Mouse (Mus musculus) midbrain, embryonic 12.5 days (tissue): ENCODE measurements around the gene Vdac1. TPM values are rescaled to one million over a fixed set of nuclear protein-coding genes. Genes with fewer than 3 reads are reported as not detected.

ENCODE experiments used
- ATAC-seq: fragments of 200-750 bp; cut with Nextera tagmentation; 2 replicates; pipeline ENCODE4 v1.8.0; 2017; ENCODE audit warnings: low read depth, moderate TSS enrichment, moderate library complexity; ENCODE audit not compliant: low FRiP score
- H3K27ac ChIP-seq: fragments of 300-500 bp; sonication (generic); replicated peaks from 2 replicates; pipeline ENCODE4 v1.5.1; 2016; ENCODE audit warnings: mild to moderate bottlenecking
- H3K27me3 ChIP-seq: fragments of 300-500 bp; sonication (generic); 2 replicates; pipeline ENCODE4 v1.6.1; 2016; ENCODE audit warnings: mild to moderate bottlenecking
- H3K36me3 ChIP-seq: fragments of 300-500 bp; sonication (generic); 2 replicates; pipeline ENCODE4 v1.6.1; 2016
- H3K4me1 ChIP-seq: fragments of 300-500 bp; sonication (generic); 2 replicates; pipeline ENCODE4 v1.6.1; 2016
- H3K4me2 ChIP-seq: fragments of 300-500 bp; sonication (generic); replicated peaks from 2 replicates; pipeline ENCODE4 v1.6.1; 2016; ENCODE audit warnings: mild to moderate bottlenecking, moderate library complexity
- H3K4me3 ChIP-seq: fragments of 300-500 bp; sonication (generic); 2 replicates; pipeline ENCODE4 v1.5.1; 2016; ENCODE audit warnings: mild to moderate bottlenecking
- H3K9ac ChIP-seq: fragments of 300-500 bp; sonication (generic); replicated peaks from 2 replicates; pipeline ENCODE4 v1.6.1; 2016; ENCODE audit warnings: mild to moderate bottlenecking, moderate library complexity
- H3K9me3 ChIP-seq: fragments of 300-500 bp; sonication (generic); 2 replicates; pipeline ENCODE4 v1.6.1; 2016; ENCODE audit warnings: mild to moderate bottlenecking
- WGBS: fragments of 180-500 bp; shearing (Covaris S2); methylation state at CpG from one replicate; pipeline ENCODE4 v1.1.7; 2016; 5-methylcytosine and 5-hydroxymethylcytosine counted together
- polyA plus RNA-seq: library from polyadenylated mRNA; unstranded; fragments of >200 nt; fragmentation: Nextera tagmentation; extraction: Ambion mirVana; gene quantifications from 2 replicates; pipeline ENCODE4 v1.2.1, GENCODE M21; 2016

The Vdac1 gene
- 211 and 216 TPM in 2 replicates for polyA plus RNA-seq

DNA sequence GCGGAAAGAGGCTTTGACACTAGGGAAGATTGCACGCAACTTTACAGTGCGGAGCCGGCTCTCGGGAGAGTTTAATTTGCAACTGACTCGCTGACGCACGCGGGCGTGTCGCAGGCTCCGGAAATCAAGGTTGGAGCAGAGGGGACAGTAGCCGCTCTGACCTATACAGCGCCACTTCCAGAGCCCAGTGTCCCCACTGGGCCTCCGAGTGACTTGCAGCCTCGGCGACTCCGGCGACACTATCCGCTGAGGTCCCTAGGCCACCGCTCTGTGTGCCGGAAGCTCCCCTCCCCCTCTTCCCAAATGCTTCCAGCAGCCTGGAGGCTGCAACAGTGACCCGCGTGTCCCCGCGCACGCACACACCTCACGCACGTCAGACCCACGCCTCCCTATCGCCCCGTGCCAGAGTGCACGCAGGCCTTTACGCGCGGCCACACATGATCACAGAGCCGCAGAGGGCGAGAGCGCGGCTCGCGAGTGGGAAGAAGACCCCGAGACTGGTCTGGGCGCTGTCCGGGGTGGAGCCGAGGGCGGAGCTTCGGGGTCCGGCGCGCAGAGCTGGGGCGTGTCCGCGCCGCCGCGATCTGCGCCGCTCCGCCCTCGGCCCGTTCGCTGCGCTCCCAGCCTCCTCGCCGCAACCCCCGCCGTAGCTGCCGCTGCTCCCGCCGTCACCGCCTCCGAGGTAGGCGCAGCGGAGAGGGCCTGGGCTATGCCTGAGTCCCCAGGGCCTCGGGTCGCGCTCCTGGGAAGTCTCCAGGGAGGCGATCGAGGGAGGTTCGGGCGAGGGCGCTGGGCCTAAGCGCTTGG lies at the start of gene Vdac1:
Vdac1 (plus strand) TSS at position 390 of the 807 bp plus-strand sequence.
- WGBS, result under 1% methylated on average over 83 of the region's 84 CpGs
- Histone ChIP-seq H3K9ac (peak within 1 kb of the TSS; percentile 93), H3K4me1 (peaks cover 36% of the 10 kb centered on the region), H3K27me3 (peaks cover 3% of the 10 kb centered on the region; the same call in 1 of the 2 replicates), H3K4me2 (peak within 1 kb of the TSS; percentile 94), H3K9me3 (no peaks in the 10 kb centered on the region), H3K36me3 (no peaks in the 10 kb centered on the region), H3K27ac (peak within 1 kb of the TSS; percentile 89), H3K4me3 (peak within 1 kb of the TSS; percentile 88)
- ATAC-seq, result peak; percentile 94

DNA sequence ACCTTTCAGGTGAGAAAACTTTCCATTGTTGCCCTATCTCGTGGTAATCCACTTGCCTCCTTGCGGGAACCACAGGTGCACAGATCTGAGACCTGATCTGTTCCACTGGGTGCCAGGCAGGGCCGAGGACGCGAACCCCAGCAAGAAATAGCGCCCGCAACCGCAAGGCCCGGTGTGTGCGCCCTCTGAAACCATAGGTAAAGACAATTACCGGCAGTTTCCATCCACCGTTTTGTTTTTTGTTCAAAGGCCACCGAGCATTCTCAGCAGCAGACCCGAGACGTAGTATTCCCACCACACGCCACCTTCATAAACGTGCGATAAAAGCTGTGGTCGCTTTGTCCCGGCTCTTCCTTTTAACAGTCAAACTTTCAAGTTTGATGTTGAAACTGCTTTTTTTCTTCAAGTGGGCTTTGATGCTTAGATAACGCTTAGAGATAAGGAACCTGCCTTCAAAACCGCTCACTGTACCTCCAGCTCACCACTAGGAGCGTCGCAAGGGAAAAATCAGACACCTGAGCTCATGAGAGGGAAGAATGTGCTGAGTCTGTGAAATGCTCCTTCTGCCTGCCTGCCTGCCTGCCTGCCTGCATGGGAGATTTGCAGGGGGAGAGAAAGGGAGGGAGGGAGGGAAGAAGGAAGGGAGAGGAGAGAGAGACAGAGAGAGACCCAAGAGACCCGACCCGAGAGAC lies 46.4 kb upstream of the Vdac1 start:
- no peak for ATAC-seq
- H3K27ac ChIP-seq, result no peak overlapping the region
- H3K9ac ChIP-seq, result no peak overlapping the region
- H3K36me3 ChIP-seq, result no peaks in the 10 kb centered on the region
- no peaks in the 10 kb centered on the region for H3K9me3 ChIP-seq
- peaks cover 12% of the 10 kb centered on the region for H3K27me3 ChIP-seq
- H3K4me3 ChIP-seq, result no peak overlapping the region
- H3K4me2 ChIP-seq, result no peak overlapping the region
- 22% methylated on average over 26 of the region's 26 CpGs for WGBS
- no peaks in the 10 kb centered on the region for H3K4me1 ChIP-seq

DNA sequence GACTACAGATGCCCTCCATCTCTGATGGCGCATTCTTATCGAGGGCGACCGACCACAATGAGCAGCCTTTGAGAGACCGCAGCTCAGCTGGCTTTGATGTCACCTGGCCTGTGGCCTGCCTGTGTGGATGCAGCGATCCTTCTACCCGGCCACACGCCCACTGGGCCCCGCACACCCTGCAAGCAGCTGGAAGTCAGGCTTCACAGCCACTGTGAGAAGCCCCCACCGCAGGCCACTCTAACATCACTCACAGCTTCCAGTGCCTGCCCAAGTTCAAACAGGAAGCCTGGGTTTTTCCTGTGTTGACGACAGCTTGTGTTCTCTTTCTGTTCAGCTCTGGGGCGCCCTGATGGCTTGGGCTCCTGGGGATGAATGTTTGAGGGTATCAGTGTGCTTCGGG lies 42.2 kb upstream of the Vdac1 start:
- no peak for ATAC-seq
- WGBS, result 71% methylated on average over 13 of the region's 13 CpGs
- no peak overlapping the region for H3K27ac ChIP-seq
- H3K9ac ChIP-seq, result no peak overlapping the region
- no peaks in the 10 kb centered on the region for H3K36me3 ChIP-seq
- H3K9me3 ChIP-seq, result no peaks in the 10 kb centered on the region
- H3K27me3 ChIP-seq, result peaks cover 12% of the 10 kb centered on the region
- no peaks in the 10 kb centered on the region for H3K4me1 ChIP-seq
- no peak overlapping the region for H3K4me3 ChIP-seq
- no peak overlapping the region for H3K4me2 ChIP-seq

DNA sequence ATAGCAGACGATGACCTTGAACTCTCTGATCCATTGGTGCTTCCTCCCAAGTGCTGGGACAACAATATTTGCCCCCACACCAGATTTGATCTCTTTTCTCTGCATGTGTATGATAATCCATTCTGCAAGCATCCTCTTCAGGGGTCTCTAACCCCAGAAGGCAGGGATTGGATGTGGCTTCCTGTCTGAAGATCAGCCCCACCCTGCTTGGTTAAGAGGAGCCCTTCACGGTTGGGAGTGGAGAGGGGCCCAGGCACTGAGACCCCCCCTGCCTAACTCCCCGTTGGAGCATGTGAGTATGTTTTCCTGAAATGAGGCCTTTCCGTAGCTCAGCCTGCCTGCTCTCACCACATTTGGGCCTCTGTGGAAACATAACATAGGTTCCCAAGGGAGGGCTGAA lies 41.0 kb upstream of the Vdac1 start:
- no peaks in the 10 kb centered on the region for H3K36me3 ChIP-seq
- WGBS, result 76% methylated on average over 4 of the region's 4 CpGs
- no peak overlapping the region for H3K4me3 ChIP-seq
- no peak overlapping the region for H3K27ac ChIP-seq
- H3K9me3 ChIP-seq, result no peaks in the 10 kb centered on the region
- no peak overlapping the region for H3K9ac ChIP-seq
- H3K27me3 ChIP-seq, result peaks cover 3% of the 10 kb centered on the region
- H3K4me1 ChIP-seq, result no peaks in the 10 kb centered on the region
- ATAC-seq, result no peak
- no peak overlapping the region for H3K4me2 ChIP-seq

DNA sequence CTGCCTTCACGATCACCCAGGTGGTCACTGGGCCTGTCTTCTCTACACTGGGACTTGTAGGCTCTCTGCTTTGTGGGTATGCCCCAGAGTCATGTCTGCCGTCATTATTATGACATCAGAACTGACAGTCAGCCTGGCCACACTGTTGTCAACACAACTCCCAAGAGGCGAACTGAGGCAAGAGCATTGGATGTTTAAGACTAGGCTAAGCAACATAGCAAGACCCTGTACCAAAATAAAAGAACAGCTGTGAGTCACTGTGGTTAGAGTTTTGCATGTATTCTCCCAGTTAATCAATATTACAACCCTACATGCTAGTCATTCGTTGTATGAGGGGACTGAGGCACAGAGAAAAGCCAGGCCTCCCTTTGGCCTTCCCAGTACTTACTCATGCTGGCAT lies 40.1 kb upstream of the Vdac1 start:
- H3K36me3 ChIP-seq, result no peaks in the 10 kb centered on the region
- no peak overlapping the region for H3K27ac ChIP-seq
- H3K27me3 ChIP-seq, result no peaks in the 10 kb centered on the region; the same call in 1 of the 2 replicates
- no peak overlapping the region for H3K4me2 ChIP-seq
- no peaks in the 10 kb centered on the region for H3K9me3 ChIP-seq
- ATAC-seq, result no peak
- 83% methylated on average over 4 of the region's 4 CpGs for WGBS
- no peaks in the 10 kb centered on the region for H3K4me1 ChIP-seq
- no peak overlapping the region for H3K9ac ChIP-seq
- no peak overlapping the region for H3K4me3 ChIP-seq

DNA sequence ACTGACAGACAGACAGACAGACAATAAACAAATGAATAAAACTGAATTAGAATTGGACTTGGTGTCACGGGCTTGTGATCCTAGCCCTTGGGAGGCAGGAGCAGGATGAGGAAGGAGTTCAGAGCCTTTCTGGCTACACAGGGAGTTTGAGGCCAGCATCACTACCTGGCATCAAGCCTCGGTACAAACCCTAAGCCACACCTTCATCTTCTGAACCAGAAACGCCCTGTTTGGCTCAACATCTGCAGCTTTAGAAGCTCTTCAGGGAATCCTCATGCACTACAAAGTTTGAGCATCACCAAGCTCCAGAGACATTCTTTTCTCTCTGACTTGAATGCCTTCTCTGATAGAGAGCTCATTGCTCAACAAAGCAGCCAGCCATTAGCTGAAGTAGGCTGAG lies 39.1 kb upstream of the Vdac1 start:
- no peaks in the 10 kb centered on the region for H3K36me3 ChIP-seq
- H3K9me3 ChIP-seq, result no peaks in the 10 kb centered on the region
- no peak overlapping the region for H3K27ac ChIP-seq
- H3K4me3 ChIP-seq, result no peak overlapping the region
- H3K9ac ChIP-seq, result no peak overlapping the region
- WGBS, result 70% methylated on average over 3 of the region's 3 CpGs
- no peaks in the 10 kb centered on the region; the same call in 1 of the 2 replicates for H3K27me3 ChIP-seq
- ATAC-seq, result no peak
- no peak overlapping the region for H3K4me2 ChIP-seq
- H3K4me1 ChIP-seq, result no peaks in the 10 kb centered on the region

DNA sequence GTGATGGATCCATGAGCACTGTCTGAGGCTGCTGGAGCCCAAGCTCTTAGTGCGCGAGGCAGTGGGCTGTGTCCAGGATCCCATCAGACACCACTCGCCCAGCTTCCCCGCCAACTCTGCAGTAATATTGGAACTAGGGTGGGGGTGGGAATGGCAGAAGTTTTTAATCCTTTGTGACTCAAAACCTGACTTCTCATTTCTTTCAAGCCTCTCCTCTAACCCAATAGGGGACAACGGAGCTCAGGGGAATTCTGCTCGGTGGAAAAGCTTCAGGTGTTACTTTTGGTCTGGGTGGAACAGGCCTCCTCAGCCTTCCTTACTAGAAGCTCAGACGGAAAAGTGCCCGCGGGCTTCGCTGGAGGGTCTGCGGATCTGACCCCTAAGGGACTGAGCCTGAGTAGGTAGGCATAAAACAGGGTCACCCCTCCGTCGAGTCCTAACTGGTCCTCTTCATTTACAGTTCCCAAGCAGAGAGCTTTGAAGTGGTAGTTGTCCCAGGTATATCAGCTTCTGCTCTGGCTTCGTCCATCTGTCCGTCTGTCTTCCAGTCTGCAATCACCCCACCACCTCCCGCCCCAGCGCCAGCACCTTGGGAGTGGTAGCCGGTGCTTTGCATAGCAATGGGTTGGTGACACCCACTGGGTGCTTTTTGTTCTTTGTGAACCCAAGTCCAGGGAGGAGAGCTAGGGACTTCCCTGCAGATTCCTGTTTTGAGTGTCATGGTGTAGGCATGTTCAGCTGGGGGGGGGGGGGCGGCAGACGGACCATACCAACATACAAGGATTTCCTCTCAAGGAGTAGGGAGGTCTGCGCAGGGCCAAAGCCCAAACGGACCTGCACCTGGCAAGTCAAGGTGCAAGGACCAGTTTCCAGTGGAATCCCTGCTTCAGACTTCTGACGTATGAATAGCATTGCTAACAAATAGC lies 36.0 kb upstream of the Vdac1 start:
- no peaks in the 10 kb centered on the region for H3K36me3 ChIP-seq
- H3K27ac ChIP-seq, result no peak overlapping the region
- H3K4me2 ChIP-seq, result no peak overlapping the region
- 56% methylated on average over 23 of the region's 23 CpGs for WGBS
- H3K4me1 ChIP-seq, result no peaks in the 10 kb centered on the region
- ATAC-seq, result no peak
- no peak overlapping the region for H3K4me3 ChIP-seq
- H3K27me3 ChIP-seq, result no peaks in the 10 kb centered on the region; the same call in 1 of the 2 replicates
- H3K9ac ChIP-seq, result no peak overlapping the region
- no peaks in the 10 kb centered on the region for H3K9me3 ChIP-seq

DNA sequence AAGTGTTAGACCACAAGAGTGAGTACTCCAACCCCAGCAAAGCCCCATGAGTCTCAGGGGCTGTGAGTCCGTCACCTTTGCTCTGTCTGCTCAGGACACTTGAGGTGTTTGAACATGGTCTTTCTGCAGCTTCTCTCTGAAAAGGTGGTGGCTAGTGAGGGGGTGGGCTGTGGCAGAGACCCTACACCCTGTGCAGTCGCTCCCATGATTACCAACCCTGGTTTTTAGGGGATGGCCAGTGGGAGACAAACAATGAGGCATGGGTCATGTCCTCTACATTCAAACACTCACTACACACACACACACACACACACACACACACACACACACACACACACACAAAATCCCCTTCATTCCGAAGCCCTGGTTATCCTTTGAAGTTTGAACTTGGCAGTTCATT lies 33.3 kb upstream of the Vdac1 start:
- Histone ChIP-seq H3K9me3 (no peaks in the 10 kb centered on the region), H3K4me3 (no peak overlapping the region), H3K36me3 (no peaks in the 10 kb centered on the region), H3K4me1 (no peaks in the 10 kb centered on the region; the same call in 1 of the 2 replicates), H3K9ac (no peak overlapping the region), H3K4me2 (no peak overlapping the region), H3K27ac (no peak overlapping the region), H3K27me3 (no peaks in the 10 kb centered on the region; the same call in 1 of the 2 replicates)
- ATAC-seq, result no peak
- WGBS, result 72% methylated on average over 3 of the region's 3 CpGs

DNA sequence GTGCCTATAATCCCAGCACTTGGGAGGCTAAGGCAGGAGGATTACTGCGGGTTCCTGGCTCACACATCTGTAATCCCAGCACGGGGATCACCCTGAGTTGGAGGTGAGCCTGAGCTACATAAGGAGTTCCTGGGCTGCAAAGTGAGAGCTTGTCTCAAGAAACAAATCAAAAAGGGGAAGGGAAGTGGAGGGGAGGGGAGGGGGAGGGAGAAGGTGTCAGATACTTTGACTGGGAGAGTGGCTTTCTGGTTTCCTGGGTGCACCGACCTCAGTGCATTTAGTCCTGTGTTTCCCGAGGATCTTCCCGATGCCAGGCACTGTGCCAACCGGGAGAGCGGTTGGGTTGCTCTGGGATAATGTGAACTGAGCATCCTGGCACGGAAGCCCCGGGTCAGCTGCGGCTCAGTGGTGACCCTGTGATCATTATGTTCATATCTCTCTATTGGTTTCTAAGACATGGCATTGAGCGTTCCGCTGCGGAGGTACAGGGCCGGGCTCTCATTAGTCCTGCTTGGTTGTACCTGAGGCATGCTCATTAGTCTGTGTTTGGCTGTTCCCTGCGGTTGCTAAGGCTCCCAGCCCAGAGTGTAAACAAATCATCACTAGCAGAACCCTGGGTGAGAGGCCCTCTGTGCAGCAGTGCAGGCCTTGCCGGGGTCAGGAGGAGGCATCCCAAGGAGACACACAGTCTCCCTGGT lies 28.1 kb upstream of the Vdac1 start:
- Histone ChIP-seq H3K36me3 (no peaks in the 10 kb centered on the region), H3K9me3 (peaks cover 3% of the 10 kb centered on the region; the same call in 1 of the 2 replicates), H3K4me1 (peaks cover 5% of the 10 kb centered on the region; the same call in 1 of the 2 replicates), H3K4me3 (no peak overlapping the region), H3K9ac (no peak overlapping the region), H3K27me3 (no peaks in the 10 kb centered on the region), H3K4me2 (no peak overlapping the region), H3K27ac (no peak overlapping the region)
- whole genome bisulfite sequencing, result 59% methylated on average over 16 of the region's 16 CpGs
- ATAC-seq, result no peak

DNA sequence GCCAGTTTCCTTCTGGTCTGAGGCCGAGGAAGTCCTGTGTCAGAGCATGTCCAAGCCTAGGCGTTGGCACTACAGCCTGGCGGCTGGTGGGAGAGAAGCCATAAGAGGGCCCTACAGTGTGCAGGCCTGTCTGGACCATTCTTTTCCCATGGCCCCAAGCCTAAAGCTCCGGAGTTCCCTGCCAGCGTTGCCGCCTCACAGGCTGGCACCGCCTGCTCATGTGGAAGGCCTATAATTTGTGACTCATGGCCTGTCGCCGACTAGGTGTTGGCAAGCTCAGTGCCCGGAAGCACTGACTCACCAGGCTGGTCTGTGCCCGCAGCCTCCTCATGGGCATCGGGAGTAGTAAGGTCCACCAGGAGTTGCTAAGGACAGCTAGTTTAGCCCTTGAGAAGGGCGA lies 27.0 kb upstream of the Vdac1 start:
- Histone ChIP-seq H3K27me3 (no peaks in the 10 kb centered on the region), H3K9ac (no peak overlapping the region), H3K9me3 (peaks cover 3% of the 10 kb centered on the region; the same call in 1 of the 2 replicates), H3K27ac (no peak overlapping the region), H3K4me3 (no peak overlapping the region), H3K4me2 (no peak overlapping the region), H3K36me3 (no peaks in the 10 kb centered on the region), H3K4me1 (peaks cover 5% of the 10 kb centered on the region; the same call in 1 of the 2 replicates)
- no peak for ATAC-seq
- 96% methylated on average over 13 of the region's 13 CpGs for WGBS

DNA sequence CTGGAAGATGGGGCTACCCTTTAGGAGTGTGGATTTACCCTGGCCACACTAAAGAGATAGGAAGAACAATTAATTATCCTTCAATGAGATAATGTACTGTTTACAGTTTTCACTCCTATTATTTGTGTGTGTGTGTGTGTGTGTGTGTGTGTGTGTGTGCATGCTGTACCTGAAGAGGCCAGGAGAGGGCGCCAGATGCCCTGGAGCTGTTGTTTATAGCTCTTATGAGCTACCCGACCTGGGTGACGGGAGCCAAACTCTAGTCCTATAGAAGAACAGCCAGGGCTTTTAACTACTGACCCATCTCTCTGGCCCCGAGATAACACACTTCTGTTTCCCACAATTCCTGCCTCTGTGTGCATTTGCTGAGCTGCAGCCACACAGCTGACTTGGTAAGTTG lies 25.4 kb upstream of the Vdac1 start:
- Histone ChIP-seq H3K27me3 (no peaks in the 10 kb centered on the region), H3K9ac (no peak overlapping the region), H3K4me2 (no peak overlapping the region), H3K4me1 (peaks cover 5% of the 10 kb centered on the region; the same call in 1 of the 2 replicates), H3K4me3 (no peak overlapping the region), H3K27ac (no peak overlapping the region), H3K36me3 (no peaks in the 10 kb centered on the region), H3K9me3 (peaks cover 3% of the 10 kb centered on the region; the same call in 1 of the 2 replicates)
- 86% methylated on average over 4 of the region's 4 CpGs for WGBS
- no peak for ATAC-seq
